Mouse (Mus musculus) monocyte, adult 2 months (primary cell): ENCODE data around the gene Slc22a19.
"Not testable (repeated sequence)": the region's sequence is repeated elsewhere in the genome, so short reads cannot be mapped to it uniquely, and the experiment has no call there.

Experiments
- DNase-seq, 2 experiments: peaks; one replicate each; pipeline ENCODE4 v3.0.0; 2022; ENCODE audit warnings: low spot score in 2 of 2, low read depth in 1 of 2

Gene Slc22a19

GRCm38 (mm10) chr19:7711148-7711547 lies at the start of gene Slc22a19:
Gene Slc22a19, minus strand, starts transcription at chr19:7711310.
- DNase-seq = no peak

GRCm38 (mm10) chr19:7753371-7753770 lies 42.3 kb upstream of the Slc22a19 start:
- not testable (repeated sequence) for DNase-seq

GRCm38 (mm10) chr19:7729543-7729942 lies 18.4 kb upstream of the Slc22a19 start:
- no peak for DNase-seq

- DNase-seq = not testable (repeated sequence)
Observed at GRCm38 (mm10) chr19:7693104-7693503, 18.0 kb downstream of the Slc22a19 start.

- no peak for DNase-seq
Observed at GRCm38 (mm10) chr19:7691259-7691658, 19.9 kb downstream of the Slc22a19 start.

GRCm38 (mm10) chr19:7687988-7688387 lies 23.1 kb downstream of the Slc22a19 start:
- DNase-seq = no peak

GRCm38 (mm10) chr19:7672033-7672432 lies 39.1 kb downstream of the Slc22a19 start:
- DNase-seq = no peak

- no peak for DNase-seq
Observed at GRCm38 (mm10) chr19:7648913-7649666, 62.0 kb downstream of the Slc22a19 start.

GRCm38 (mm10) chr19:7633786-7634185 lies 77.3 kb downstream of the Slc22a19 start:
- no peak for DNase-seq

GRCm38 (mm10) chr19:7633021-7633420 lies 78.1 kb downstream of the Slc22a19 start:
- no peak for DNase-seq
